Mouse (Mus musculus): ENCODE results near the gene Atf5. TPM values are rescaled to one million over a fixed set of nuclear protein-coding genes. Genes with fewer than 3 reads are reported as not detected.
A peak's percentile ranks its signal among the peaks of the same experiment; 100 is the strongest.

Atf5 gene
- total RNA-seq, 4 experiments from 2014 or later = 71.2 to 97.1 (median 77.4) TPM

DNA sequence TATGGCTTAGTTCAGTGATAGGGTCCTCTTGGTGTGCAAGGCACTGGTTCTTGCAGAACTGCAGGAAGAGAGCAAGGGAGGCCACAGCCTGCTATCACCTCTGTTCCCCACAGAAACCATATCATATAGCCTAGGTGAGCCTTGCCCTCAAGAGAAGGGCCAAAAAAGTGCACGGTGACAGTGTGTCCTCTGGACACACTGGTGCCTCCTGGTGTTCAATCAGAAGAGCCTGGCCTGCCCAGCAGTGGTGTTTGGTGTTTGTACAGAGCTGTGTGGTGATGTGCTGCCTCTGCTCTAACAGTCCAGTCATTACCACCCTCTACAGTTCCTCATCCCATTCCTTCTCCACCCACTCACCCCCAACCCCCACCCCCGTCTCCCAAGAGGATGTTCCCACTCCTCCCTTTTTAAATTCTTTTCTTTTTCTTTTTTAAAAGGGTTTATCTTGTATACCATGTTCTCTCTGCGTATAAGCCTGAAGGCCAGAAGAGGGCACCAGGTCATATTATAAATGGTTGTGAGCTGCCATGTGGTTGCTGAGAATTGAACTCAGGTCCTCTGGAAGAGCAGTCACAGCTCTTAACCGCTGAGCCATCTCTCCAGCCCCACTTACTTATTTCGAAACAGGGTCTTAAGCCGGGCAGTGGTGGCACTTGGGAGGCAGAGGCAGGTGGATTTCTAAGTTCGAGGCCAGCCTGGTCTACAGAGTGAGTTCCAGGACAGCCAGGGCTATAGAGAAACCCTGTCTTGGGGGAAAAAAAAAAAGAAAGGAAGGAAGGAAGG, 5.4 kb upstream of the Atf5 start:
- peak in 1 of 2 experiments; percentile 2 for DNase-seq (ENCODE audit: low spot score in 2 of 2)

DNA sequence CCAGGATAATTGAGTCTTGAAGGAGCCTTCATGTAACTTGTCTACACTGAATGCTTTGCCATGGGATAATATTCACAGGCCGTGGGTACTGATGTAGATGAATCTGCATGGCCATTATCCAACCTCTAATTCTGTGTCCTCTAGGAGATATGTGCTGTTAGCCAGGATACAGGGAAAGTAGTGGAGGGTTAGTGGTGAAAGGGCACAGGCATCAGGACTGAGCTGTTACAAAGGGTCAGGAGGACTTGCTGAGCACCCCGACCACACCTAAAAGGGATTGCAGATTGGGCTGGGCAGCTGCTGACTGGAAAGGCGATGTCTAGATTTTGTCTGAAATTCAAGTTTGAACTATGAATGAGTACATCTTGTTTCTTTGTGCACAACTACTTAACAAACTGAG, 4.1 kb upstream of the Atf5 start:
- peak in 1 of 2 experiments; percentile 1 for DNase-seq (ENCODE audit: low spot score in 2 of 2)

DNA sequence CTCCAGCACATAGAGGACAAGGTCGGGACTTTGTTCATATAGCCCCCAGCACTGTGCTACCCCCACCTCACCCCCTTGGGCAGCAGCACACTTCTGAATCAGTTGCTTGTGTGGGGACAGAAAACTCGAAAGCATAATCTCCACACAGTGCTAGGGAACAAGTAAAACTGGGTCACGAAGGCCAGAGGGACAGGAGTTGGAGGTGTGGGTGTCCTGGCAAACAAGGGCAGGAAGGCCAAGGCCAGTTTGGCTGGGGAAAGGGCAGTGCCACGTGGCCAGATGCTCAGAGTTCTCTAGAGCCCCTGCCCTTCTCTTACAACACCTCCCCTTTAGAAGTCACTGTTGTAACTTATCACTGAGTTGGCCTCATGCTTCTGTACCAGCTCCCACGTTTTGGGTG, 3.4 kb upstream of the Atf5 start:
- peak in 1 of 2 experiments; percentile 8 for DNase-seq (ENCODE audit: low spot score in 2 of 2)

DNA sequence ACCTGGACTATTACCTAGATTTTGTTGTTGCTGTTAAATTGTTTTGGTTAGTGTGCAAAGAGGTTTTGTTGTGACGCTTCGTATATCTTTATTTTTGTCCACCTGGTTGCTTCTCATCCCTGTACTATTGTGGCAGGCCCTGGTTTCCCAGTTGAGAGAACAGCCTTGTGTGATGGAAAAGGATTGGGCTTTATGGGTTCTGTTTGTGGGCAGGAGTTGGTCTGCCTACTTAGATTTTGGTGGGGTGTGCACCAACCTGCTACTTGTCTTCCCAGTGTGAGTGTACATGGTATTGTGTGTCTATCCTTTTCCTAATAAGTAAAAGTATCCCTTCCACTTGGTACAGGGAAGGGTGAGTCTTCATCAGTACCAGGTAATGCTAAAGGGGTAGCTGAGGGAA, 2.9 kb upstream of the Atf5 start:
- peak in 1 of 2 experiments; percentile 0 for DNase-seq (ENCODE audit: low spot score in 2 of 2)

DNA sequence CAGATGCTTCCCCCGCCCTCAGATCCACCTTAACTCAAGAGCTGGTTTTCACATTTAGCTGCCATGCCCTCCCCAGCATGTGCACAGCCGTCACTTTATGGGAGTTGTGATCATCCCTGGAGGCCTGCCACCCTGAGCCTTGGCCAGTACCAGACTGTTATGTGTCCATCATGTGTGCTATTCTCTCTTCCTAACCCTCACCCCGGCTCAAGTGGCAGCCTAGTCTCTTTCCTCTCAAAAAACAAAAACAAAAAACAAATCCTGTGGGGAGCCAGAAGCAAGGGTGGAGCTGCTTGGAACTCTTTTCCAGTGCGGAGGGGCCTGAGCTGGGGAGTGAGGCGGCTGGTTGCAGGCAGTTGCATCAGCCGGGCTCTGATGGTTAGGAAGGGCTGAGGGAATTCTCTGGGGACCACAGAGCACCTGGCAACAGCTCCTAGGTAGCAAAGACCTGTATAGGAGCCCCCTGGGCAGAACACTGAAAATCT, 2.3 kb upstream of the Atf5 start:
- DNase-seq (ENCODE audit: low spot score in 2 of 2) = peak; percentile 65 to 67

DNA sequence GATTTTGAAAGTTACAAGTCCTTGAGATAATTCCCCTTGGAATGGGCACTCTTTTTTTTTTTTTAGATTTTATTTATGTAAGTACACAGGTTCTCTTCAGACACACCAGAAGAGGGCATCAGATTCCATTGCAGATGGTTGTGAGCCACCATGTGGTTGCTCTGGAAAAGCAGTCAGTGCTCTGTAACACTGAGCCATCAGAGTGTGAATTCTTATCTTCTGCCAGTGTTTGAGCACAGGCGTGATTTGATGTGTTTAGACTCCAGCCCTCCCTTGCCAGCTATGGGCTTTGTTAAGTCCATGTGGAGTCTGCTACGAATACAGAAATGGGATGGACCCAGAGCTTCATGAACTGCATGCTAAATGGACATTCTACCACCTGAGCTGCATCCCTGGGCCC, 1.7 kb upstream of the Atf5 start:
- DNase-seq (ENCODE audit: low spot score in 2 of 2) = peak in 1 of 2 experiments; percentile 2

DNA sequence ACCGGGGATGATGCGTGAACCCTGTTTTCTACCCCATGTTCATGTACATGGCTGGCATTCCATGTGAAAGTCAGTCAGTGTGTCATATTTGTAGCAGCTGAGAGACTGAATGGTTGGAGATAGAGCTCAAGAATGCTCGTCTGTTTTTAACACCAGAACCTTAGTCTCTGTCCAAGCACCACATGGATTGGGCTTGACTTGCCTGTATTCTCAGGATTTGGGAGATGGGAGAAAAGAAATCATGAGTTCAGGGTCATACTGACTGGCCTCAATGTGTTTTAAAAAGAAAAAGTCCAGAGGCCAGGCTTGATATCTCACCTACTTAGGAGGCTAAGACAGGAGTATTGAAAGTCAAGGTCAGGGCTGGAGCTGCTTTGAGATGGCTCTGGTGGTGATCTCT, 983 bp upstream of the Atf5 start:
- DNase-seq (ENCODE audit: low spot score in 2 of 2) = peak in 1 of 2 experiments; percentile 2

DNA sequence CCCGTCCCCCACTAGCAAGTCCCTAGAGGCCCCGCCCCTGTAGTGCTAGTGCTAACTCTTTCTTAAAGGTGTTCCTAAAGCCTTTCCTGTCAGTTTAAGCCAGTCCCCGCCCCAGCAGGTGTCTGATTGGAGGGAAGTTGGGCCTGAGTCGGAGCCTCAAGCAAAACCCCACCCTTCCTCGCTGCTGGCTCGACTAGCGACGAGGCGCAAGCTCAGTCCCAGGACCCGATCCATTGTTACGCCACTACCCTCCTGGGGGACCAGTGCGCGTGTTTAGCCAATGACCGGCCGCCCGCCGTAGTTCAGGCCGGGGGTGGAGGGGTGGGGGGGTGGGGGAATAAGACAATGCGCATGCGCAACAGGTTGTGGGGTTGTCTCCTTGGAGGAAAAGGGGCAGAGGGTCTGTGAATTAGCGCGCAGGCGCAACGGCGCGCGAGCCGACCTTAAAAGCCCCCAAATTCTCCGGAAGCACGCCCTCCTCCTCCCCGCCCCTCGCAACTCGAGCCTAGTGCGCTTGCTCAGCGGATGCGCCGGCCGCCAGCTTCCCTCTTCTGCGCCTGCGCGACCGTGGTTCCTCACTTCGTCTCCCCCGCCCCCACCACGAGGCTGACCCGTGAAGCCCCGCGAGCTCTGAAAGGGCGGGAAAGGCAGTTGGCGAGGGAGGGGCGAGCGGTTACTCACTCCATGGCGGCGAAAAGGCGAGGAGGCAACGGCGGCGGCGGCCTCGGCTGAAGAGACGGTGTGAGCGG, 563 bp downstream of the Atf5 start, which contains the start of the genes Nup62 and Il4i1:
Nup62 (plus strand) TSS at position 368 of the 749 bp plus-strand sequence.
Il4i1 (plus strand) TSS at position 667 of the 749 bp plus-strand sequence.
- peak; percentile 98 for DNase-seq (ENCODE audit: low spot score in 2 of 2)

DNA sequence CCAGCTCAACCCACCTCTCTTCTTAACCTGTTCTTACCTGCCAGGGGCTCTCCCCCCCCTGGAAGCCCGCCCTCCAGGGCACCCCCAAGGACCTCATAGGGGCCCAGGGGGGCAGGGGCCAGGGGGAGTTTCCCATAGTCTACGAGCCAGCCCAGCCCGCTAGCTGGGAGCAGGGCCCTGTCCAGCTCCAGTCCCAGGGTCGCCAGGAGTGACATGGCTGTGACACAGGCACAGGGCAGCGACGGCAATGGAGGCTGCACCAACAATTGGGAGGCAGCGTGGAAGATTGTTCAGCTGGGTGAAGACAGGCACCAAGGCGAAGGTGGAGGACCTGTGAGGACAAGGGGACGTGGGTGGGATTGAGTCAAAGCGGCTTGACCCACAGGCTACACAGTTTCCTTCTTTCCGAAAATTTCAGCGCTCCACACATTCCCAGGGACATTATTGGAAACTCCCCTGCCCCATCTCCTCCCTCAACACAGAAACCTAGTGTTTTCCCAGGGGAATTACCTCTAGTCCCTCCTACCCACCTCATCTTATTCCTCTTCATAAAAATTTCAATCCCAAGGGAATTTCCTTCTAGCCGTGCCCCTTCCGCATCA, 1.4 kb downstream of the Atf5 start:
- DNase-seq (ENCODE audit: low spot score in 2 of 2) = peak in 1 of 2 experiments; percentile 32

DNA sequence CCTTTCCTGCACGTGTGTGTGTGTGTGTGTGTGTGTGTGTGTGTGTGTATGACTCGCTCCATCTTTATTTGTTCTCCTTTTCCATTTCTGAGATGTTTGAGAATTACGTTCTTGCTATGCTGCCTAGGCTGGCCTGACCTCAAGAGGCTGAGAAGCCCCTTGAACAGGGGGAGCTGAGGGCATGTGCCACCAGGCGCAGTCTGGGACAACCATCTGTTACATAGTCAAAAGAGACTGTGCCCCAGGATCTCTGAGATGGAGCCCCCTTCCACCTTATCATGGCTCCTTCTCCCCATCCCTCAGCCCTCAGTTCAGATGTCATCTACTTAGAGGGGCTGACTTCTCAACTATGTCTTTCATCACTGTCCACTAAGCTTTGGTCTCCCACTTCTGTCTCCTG, 2.0 kb downstream of the Atf5 start:
- peak in 1 of 2 experiments; percentile 2 for DNase-seq (ENCODE audit: low spot score in 2 of 2)

DNA sequence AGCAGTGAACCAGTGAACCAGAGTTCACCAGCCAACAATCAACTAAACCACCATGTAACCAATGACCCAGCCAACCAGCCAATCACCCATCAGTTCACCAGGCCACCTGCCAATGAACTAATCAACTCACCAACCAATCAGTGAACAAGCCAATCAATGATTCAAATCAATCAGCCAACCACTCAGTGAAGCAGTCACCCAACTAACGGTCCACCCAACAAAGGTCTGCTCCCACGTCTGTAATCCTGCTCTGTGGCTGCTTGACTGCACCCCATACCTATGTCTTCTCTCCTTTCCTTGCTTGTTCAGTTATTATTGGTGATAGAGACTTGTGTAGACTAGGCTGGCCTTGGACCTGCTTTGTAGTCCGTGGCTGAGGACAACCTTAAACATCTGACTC, 2.5 kb downstream of the Atf5 start:
- DNase-seq (ENCODE audit: low spot score in 2 of 2) = peak in 1 of 2 experiments; percentile 1

DNA sequence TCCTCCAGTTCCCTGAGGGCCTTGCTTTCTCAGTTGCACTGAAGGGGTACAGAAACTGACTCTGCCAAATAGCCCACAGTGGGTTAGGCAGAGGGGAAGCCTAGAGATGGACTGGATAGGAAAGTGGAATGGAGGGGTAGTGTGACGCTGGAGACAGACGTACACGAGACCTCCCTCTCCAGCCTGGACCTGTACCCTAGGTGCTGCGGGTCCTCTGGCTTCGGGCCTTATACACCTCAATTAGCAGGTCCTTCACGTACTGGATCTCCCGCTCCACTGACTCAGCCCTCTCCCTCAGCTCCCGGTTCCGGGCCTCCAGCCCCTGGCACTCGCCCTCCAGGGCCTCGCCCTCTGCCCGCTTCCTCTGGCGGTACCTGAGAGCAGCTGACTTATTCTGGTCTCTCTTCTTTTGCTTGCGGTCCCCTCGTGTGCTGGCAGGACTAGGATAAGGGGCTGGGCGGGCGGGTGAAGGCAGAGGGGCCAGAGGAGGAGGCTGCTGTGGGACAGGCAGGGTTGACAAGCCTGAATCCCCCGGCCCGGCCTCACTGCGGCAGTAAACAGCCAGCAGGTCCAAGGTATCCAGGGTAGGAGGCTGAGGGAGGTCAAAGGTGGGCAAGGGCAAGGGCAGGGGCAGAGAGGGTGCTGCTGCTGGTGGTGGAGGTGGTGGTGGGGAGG, 3.7 kb downstream of the Atf5 start:
- DNase-seq (ENCODE audit: low spot score in 2 of 2) = peak in 1 of 2 experiments; percentile 2

DNA sequence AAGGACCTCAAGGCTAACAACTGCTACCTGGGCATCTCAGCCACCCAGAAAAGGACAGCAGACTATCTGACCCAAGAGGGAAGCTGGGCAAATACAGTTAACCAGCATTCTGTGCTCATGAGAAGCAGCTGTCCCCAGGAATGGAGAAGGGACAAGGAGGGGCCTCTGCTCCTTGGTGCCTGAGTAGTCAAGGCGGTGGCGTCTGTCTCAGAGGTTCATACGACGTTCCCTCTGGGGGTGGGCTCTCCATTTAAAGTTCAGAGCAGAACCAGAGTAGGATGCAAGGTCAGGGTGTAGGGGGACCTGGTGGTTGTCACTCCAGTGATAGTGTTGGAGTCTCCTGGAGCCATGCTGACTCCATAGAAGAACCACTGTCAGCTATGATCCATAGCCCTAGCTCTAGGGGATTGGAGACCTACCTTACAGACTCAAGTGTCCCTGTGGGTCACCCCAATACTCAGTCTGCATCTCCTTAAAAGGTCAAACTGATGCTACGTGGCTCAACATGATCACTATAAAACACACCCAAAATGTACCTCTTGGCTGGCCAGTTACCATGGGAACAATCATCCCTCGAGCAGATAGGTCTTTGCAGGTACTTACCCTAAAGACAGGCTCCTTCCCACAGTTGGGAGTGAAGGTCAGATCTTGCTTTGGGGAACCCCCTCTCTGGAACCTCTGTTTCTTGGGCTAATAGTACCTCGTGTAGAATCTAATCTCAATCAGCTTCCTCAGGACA, 5.5 kb downstream of the Atf5 start:
- DNase-seq (ENCODE audit: low spot score in 2 of 2) = peak in 1 of 2 experiments; percentile 2

DNA sequence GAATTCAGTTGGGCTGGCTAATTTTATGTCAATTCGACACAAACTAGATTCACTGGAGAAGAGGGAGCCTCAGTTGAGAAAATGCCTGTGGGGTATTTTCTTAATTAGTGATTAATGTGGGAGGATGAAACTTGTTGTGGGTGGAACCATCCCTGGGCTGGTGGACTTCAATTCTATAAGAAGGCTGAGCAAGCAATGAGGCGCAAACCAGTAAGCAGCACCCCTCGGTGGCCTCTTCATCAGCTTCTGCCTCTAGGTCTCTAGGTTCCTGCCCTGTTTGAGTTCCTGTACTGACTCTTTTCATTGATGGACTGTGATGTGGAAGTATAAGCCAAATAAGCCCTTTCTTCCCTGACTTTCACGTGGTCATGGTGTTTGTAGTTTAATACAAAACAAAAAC, 6.1 kb downstream of the Atf5 start:
- peak in 1 of 2 experiments; percentile 2 for DNase-seq (ENCODE audit: low spot score in 2 of 2)

DNA sequence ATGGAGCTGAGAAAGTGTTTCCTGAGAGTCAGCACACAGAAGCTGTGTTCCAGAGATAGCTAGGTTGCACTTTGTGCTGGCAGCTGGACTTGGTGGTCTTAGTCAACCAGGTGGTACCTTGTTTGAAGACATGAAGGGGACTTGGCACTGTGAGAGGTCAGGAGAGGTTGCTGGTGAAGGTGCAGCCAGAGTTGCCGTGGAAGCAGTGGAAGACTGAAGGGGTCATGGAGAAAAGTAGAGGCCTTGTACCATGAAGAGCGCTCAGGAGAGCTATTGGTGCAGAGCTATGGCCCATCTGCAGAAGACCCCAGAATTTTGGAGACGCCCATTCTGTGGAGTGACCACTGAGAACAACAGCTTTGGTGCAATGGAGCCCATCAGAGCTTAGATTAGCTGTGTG, 7.0 kb downstream of the Atf5 start:
- DNase-seq (ENCODE audit: low spot score in 2 of 2) = peak in 1 of 2 experiments; percentile 1

DNA sequence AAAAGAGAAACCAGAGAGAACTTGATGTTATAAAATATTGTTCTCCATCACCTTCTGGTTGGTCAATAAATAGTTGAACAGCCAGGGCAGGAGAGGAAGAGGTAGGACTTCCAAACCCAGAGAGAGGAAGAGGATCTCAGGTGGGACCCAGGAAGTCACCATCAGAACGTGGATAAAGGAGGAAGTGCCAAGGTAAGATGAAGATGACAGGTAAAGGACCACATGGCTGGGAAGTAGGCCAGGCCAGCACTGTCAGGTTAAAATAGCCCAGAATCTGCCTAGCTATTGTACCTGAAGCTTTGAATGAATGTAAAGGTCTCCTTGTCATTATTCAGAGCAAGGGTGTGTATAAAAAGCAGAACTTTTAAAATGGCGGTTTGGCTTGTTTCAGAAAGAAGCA, 7.5 kb downstream of the Atf5 start:
- no peak for DNase-seq (ENCODE audit: low spot score in 2 of 2)

DNA sequence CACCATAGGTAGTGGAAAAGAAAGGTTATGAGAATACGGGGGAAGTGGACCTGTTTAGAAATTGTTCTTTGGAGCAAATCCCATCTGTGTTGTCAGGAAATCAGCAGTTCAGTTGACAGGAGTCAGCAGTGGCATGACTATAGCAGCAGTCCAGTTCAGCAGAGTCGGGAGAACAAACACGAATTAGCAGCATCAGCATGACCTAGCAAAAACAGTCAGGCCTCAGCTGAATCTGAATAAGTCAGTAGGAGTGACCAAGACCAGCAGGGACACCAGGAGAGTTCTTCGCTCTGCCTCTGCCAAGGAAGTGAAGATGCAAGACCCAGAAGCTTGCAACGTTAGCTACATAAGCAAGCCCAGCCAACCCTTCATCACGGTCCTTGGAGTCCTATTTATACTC, 23.7 kb downstream of the Atf5 start:
- no peak for DNase-seq (ENCODE audit: low spot score in 2 of 2)

DNA sequence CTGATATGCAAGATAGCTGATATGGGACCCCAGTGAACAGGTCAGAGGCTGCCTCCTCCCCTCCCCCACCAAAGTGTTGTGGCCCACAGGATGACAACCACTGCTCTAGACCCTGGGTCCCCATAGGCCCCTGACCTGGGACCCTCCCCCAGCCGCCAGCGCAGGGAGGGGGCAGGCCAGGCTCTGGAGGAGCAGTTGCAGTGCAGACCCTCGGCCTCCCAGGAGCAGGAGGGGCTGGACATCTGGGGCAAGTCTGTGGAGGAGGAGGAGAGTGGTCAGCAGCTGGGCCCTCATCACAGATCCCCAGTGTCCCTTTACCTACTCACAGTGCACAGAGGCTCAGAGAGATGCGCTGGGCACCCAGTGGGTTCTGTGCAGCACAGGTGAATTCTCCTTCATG, 26.4 kb downstream of the Atf5 start:
- no peak for DNase-seq (ENCODE audit: low spot score in 2 of 2)

DNA sequence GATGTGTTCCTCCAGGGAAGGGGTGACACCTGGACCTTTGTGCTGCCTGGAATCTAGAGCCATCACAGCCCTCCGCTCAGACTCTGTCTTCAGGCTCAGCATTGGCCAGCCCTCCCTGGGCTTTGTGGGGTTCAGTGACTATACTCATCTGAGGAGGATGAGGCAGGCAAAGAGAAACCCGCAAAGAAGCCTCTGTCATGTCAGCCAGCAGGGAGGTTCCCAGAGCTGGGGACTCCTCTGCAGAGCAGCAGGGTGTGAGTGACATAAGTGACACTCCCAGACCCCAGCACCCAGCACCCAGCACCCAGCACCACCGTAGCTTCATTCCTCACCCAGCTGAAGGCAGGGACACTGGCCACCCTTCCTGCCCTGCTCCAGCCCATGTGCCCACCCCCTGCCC, 26.9 kb downstream of the Atf5 start:
- no peak for DNase-seq (ENCODE audit: low spot score in 2 of 2)

DNA sequence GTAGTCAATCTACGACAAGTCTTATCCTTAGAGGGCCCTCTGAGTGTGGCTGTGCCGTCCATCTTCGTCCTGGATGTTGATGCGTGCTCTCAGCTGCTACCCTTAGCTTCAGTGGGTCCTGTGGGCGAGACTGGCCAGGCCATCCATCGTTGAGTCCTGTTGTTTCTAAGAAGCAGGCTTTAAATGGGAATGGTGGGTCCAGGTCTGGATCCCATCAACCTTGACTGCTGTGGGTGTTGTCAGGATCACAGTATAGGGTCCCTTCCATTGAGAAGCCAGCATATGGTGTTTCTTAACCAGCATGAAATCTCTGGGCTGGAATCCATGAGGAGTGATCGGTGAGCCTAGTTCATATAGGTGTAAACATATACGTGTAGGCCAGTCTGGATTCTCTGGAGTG, 36.4 kb downstream of the Atf5 start:
- DNase-seq (ENCODE audit: low spot score in 2 of 2) = no peak
